Mouse (Mus musculus): ENCODE measurements at regions not wholly inside any gene's neighbourhood (a gene's known extent, or its start where the extent isn't known, plus 50 kb on each side); places are given as distances from the start of the nearest gene placed in this dataset.

DNA sequence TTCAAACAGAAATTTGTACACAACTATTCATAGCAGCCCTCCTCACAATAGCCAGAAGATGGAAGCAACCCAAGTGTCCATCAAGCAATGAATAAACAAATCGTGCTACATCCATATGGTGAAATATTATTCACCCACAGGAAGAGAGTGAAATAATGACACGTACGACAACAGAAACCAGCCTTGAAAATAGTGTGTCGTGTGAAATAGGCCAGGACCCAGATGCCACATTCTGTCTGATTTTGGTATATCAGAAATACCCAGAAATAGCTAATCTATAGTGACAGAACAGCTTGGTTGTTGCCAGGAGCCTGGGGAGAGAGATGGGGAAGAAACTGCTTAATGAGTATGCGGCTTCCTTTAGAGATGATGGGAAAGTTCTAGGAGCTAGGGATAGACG, 58.3 kb upstream of the Boc start:
- Histone ChIP-seq H3K27me3 (ENCODE audit: insufficient read depth, low read length) (no peaks in the 10 kb centered on the region), H3K4me1 (ENCODE audit: insufficient read depth, low read length) (peaks cover 21% of the 10 kb centered on the region), H3K9ac (replicated peaks; ENCODE audit: low read length) (no peak overlapping the region), H3K36me3 (ENCODE audit: insufficient read depth, low read length) (no peaks in the 10 kb centered on the region), H3K9me3 (ENCODE audit: low read length) (no peaks in the 10 kb centered on the region), H3K27ac (ENCODE audit: low read length) (peak overlapping the region; percentile 64), H3K4me2 (replicated peaks; ENCODE audit: low read depth, low read length) (no peak overlapping the region), H3K4me3 (ENCODE audit: low read length) (no peak overlapping the region)
- WGBS, result 75% methylated on average over 6 of the region's 6 CpGs
- ATAC-seq (ENCODE audit: low FRiP score, low TSS enrichment), result no peak

DNA sequence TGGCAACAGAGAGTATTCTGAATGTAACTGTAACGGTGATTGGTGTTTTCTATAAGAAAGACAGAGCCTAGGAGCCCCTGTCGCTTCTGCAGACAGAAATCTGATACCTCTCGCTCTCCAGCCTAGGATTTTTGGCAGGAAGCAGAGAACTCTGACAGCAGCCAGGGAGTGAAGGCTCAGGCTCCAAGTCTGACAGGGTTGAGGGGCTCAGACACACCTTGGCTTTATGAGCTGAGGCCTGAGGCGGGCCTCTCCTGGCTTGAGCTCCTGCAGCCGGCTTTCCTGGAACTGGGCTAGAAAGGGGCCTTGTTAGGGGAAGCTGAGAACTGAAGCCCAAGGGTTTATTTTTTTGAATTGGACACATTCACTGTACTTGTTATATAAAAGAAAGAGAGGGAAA, 57.7 kb upstream of the Boc start:
- 13% methylated on average over 5 of the region's 5 CpGs for WGBS
- H3K36me3 ChIP-seq (ENCODE audit: insufficient read depth, low read length), result no peaks in the 10 kb centered on the region
- H3K27ac ChIP-seq (ENCODE audit: low read length), result peak overlapping the region; percentile 67
- H3K9me3 ChIP-seq (ENCODE audit: low read length), result no peaks in the 10 kb centered on the region
- 0 out of 2 replicates have a peak overlapping the region, but pooled peaks have one; percentile 27 for H3K9ac ChIP-seq (replicated peaks; ENCODE audit: low read length)
- no peak overlapping the region for H3K4me3 ChIP-seq (ENCODE audit: low read length)
- no peaks in the 10 kb centered on the region for H3K27me3 ChIP-seq (ENCODE audit: insufficient read depth, low read length)
- peak; percentile 93 for ATAC-seq (ENCODE audit: low FRiP score, low TSS enrichment)
- peaks cover 21% of the 10 kb centered on the region for H3K4me1 ChIP-seq (ENCODE audit: insufficient read depth, low read length)
- no peak overlapping the region for H3K4me2 ChIP-seq (replicated peaks; ENCODE audit: low read depth, low read length)

DNA sequence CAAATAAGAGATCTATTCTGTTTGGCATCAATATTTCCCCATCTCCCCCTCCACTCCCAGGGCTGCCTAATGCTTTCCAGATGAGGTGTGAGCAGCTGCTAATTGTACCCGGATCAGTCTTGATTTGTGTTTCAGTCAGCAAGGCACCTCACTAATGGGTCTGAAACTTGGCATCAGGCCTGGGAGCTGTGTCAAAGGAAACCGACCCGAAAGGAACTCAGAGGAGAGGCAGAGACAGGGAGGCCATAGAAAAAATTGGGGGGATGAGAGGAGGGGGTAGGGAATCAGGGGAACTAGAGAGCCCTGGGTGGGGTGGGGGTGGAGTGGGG, 57.1 kb upstream of the Boc start:
- 9% methylated on average over 3 of the region's 3 CpGs for WGBS
- Histone ChIP-seq H3K4me1 (ENCODE audit: insufficient read depth, low read length) (peaks cover 21% of the 10 kb centered on the region), H3K9me3 (ENCODE audit: low read length) (no peaks in the 10 kb centered on the region), H3K36me3 (ENCODE audit: insufficient read depth, low read length) (no peaks in the 10 kb centered on the region), H3K4me2 (replicated peaks; ENCODE audit: low read depth, low read length) (no peak overlapping the region), H3K4me3 (ENCODE audit: low read length) (no peak overlapping the region), H3K27me3 (ENCODE audit: insufficient read depth, low read length) (no peaks in the 10 kb centered on the region), H3K27ac (ENCODE audit: low read length) (peak overlapping the region; percentile 67), H3K9ac (replicated peaks; ENCODE audit: low read length) (no peak overlapping the region)
- peak; percentile 58; the same call in 1 of the 2 replicates for ATAC-seq (ENCODE audit: low FRiP score, low TSS enrichment)

DNA sequence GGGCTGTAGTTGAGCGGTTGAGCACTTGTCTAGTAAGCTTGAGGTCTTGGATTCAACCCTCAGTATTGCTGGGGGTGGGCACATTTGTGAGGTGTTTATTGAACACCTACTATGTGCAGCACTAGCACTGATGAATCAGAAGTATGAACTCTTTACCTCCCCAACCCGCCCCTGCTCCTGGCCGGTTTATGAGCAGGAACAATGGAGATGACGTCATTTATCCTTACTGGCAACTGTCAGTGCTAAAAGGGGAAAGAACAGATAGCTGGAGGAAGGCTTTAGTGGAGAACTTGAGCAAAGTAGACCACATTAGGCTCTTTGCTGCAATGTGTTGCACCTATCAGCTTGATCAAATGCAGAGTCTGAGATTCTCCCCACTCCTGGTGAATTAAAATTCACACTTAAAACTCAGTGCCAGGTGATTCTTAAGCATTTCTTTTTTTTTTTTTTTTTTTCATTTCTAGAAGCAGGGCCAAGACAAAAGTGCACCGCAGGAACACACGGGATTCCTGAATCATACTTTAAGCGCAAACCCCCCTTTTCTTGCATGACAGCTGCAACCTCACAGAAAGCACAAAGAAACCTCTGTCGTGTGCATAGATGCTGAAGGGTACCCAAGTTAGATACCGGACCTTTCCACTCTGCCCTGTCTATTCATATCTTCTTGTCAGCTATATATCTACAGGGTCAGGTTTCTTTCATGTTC, 56.6 kb upstream of the Boc start:
- Histone ChIP-seq H3K27ac (ENCODE audit: low read length) (peak overlapping the region; percentile 67; the same call in 1 of the 2 replicates), H3K27me3 (ENCODE audit: insufficient read depth, low read length) (no peaks in the 10 kb centered on the region), H3K9me3 (ENCODE audit: low read length) (no peaks in the 10 kb centered on the region), H3K4me1 (ENCODE audit: insufficient read depth, low read length) (peaks cover 18% of the 10 kb centered on the region), H3K9ac (replicated peaks; ENCODE audit: low read length) (no peak overlapping the region), H3K4me2 (replicated peaks; ENCODE audit: low read depth, low read length) (no peak overlapping the region), H3K4me3 (ENCODE audit: low read length) (no peak overlapping the region), H3K36me3 (ENCODE audit: insufficient read depth, low read length) (no peaks in the 10 kb centered on the region)
- ATAC-seq (ENCODE audit: low FRiP score, low TSS enrichment), result 0 out of 2 replicates have a peak, but pooled peaks have one; percentile 25
- 50% methylated on average over 9 of the region's 9 CpGs for WGBS

DNA sequence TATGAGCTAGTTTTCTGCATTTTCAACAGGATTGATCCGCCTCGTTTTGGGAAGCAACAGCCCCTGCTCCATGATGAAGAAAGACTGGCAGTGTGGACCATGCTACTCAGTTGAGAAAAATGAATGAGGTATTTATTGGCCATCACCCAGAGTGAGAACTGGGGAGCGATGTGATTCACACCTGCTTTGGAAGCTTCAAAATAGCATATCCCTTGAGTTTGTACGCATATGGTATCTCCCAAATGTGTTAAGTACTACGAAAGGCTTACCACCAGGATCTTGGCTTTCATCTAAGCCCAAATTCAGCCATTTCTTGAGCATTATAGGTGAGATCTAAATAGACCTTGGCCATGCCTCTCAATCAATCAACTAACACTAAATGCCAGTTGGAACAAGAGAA, 55.5 kb upstream of the Boc start:
- 90% methylated on average over 5 of the region's 5 CpGs for WGBS

DNA sequence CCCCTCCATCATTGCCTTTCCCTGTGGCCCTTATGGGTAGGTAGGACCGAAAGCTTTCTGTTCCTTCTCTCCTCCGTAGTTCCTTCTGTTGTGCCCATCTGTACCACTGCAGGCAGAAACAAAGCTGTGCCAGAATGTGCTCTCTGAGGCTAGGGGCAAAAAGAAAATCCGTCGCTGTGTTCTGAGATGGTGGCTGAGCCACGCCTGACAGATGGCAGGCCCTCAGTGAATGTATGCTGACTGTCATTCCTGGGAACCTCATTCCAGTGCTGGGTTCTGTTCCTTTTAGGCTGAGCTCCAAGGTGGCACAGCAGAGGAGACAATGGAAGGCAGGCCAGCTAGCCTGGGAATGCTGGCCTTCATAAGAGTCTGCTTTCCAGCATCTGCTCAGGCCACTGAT, 54.0 kb upstream of the Boc start:
- H3K27me3 ChIP-seq (ENCODE audit: insufficient read depth, low read length), result no peaks in the 10 kb centered on the region
- no peak overlapping the region for H3K27ac ChIP-seq (ENCODE audit: low read length)
- H3K4me2 ChIP-seq (replicated peaks; ENCODE audit: low read depth, low read length), result no peak overlapping the region
- ATAC-seq (ENCODE audit: low FRiP score, low TSS enrichment), result no peak
- no peaks in the 10 kb centered on the region for H3K9me3 ChIP-seq (ENCODE audit: low read length)
- WGBS, result 91% methylated on average over 5 of the region's 5 CpGs
- H3K4me3 ChIP-seq (ENCODE audit: low read length), result no peak overlapping the region
- peaks cover 18% of the 10 kb centered on the region for H3K4me1 ChIP-seq (ENCODE audit: insufficient read depth, low read length)
- no peak overlapping the region for H3K9ac ChIP-seq (replicated peaks; ENCODE audit: low read length)
- no peaks in the 10 kb centered on the region for H3K36me3 ChIP-seq (ENCODE audit: insufficient read depth, low read length)

More for the DNA sequence above, 55.5 kb upstream of the Boc start:
- Histone ChIP-seq H3K9ac (replicated peaks; ENCODE audit: low read length) (no peak overlapping the region), H3K27ac (ENCODE audit: low read length) (no peak overlapping the region), H3K36me3 (ENCODE audit: insufficient read depth, low read length) (no peaks in the 10 kb centered on the region), H3K27me3 (ENCODE audit: insufficient read depth, low read length) (no peaks in the 10 kb centered on the region), H3K4me1 (ENCODE audit: insufficient read depth, low read length) (peaks cover 18% of the 10 kb centered on the region), H3K4me3 (ENCODE audit: low read length) (no peak overlapping the region), H3K9me3 (ENCODE audit: low read length) (no peaks in the 10 kb centered on the region), H3K4me2 (replicated peaks; ENCODE audit: low read depth, low read length) (no peak overlapping the region)
- ATAC-seq (ENCODE audit: low FRiP score, low TSS enrichment), result no peak

DNA sequence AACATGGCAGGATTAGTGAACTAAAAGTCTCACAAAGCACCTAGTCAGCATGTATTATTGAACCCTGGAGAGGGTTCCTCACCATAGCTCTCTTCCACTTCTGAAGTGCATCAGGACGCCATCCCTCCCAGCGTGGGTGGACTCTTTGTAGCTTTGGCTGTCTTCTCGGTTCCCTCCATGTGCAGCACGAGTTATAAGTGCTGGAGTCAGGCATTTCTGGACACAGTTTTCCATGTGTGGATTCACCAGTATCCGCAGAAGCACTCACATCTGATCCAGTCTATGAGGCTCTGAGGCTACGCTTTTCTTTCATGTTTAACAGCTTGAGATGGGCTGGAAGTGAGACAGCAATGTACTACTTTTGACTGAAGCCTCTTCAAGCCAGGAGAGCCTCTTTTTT, 52.8 kb upstream of the Boc start:
- Histone ChIP-seq H3K27me3 (ENCODE audit: insufficient read depth, low read length) (no peaks in the 10 kb centered on the region), H3K9ac (replicated peaks; ENCODE audit: low read length) (no peak overlapping the region), H3K4me2 (replicated peaks; ENCODE audit: low read depth, low read length) (no peak overlapping the region), H3K4me1 (ENCODE audit: insufficient read depth, low read length) (peaks cover 12% of the 10 kb centered on the region), H3K9me3 (ENCODE audit: low read length) (peaks cover 2% of the 10 kb centered on the region; the same call in 1 of the 2 replicates), H3K4me3 (ENCODE audit: low read length) (no peak overlapping the region), H3K27ac (ENCODE audit: low read length) (no peak overlapping the region), H3K36me3 (ENCODE audit: insufficient read depth, low read length) (no peaks in the 10 kb centered on the region)
- ATAC-seq (ENCODE audit: low FRiP score, low TSS enrichment), result no peak
- 85% methylated on average over 6 of the region's 6 CpGs for WGBS

DNA sequence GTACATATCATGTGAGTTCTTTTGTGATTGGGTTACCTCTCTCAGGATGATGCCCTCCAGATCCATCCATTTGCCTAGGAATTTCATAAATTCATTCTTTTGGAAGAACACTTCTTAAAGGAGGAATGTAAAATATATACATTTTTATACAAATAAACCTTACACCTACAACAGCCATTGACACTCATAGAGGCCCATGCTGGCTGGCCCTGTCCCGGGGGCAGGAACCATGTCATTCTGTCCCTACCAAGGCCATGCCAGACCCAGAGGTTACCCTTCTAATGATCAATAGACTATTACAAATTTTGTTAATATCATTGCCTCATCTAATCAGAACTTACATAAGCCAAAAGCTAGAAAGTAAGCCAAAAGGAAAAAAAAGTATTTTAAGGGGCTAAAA, 49.9 kb upstream of the Boc start:
- H3K27me3 ChIP-seq (ENCODE audit: insufficient read depth, low read length), result no peaks in the 10 kb centered on the region
- 94% methylated on average over 1 of the region's 1 CpGs for WGBS
- H3K9ac ChIP-seq (replicated peaks; ENCODE audit: low read length), result no peak overlapping the region
- no peaks in the 10 kb centered on the region for H3K4me1 ChIP-seq (ENCODE audit: insufficient read depth, low read length)
- peaks cover 2% of the 10 kb centered on the region; the same call in 1 of the 2 replicates for H3K9me3 ChIP-seq (ENCODE audit: low read length)
- no peak overlapping the region for H3K4me3 ChIP-seq (ENCODE audit: low read length)
- ATAC-seq (ENCODE audit: low FRiP score, low TSS enrichment), result no peak
- no peak overlapping the region for H3K27ac ChIP-seq (ENCODE audit: low read length)
- H3K4me2 ChIP-seq (replicated peaks; ENCODE audit: low read depth, low read length), result no peak overlapping the region
- H3K36me3 ChIP-seq (ENCODE audit: insufficient read depth, low read length), result no peaks in the 10 kb centered on the region

Data from kidney, embryonic 16.5 days (tissue).